9 mouse cellular contexts compared by ENCODE assay signal in the genomic region with DNA sequence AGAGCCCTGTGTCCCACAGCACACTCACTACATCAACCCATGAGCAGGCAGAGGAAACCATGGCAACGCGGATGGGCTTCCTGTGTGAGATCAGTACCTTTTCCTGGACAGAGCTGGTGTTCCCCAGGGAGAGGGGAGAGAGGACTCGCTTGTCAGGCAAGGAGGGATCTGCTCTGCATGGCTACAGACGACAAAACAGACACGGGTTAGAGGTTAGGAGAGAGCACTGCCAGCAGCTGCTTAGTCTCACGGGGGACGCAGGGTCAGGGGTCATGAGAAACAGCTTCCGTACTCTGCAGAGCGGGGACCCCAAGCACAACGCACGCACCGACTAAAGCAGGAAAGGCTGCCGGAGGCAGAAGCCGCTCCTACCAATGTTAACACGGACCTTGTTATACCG.
A peak's percentile ranks its signal among the peaks of the same experiment; 100 is the strongest.
DNase-seq lines count a peak whose midpoint lies in the region; ATAC-seq lines count a peak whose summit lies in the region.
"Had no signal": no experiment of that assay in that cellular context is flagged by ENCODE, and none has a peak within 500 bp of the region (broad histone marks: within the 10 kb centered on the region; RNA-seq: fewer than 3 reads in every experiment).

No protein-coding gene starts in this region.

- H3K4me1 ChIP-seq in heart, embryonic 12.5 days (replicated peaks), result peaks cover 21% of the 10 kb centered on the region
- peaks cover 14% of the 10 kb centered on the region for H3K4me1 ChIP-seq in kidney, embryonic 14.5 days (ENCODE audit: control insufficient read depth, insufficient read depth, low read length)
- peaks cover 3% of the 10 kb centered on the region; the same call in 1 of the 2 replicates for H3K4me1 ChIP-seq in midbrain, embryonic 12.5 days

- H3K27ac ChIP-seq in heart, embryonic 12.5 days (ENCODE audit: poor library complexity, severe bottlenecking), result no peak overlapping the region
- 0 out of 2 replicates have a peak overlapping the region, but pooled peaks have one; percentile 25 for H3K27ac ChIP-seq in kidney, embryonic 14.5 days (ENCODE audit: low read depth, low read length)
- peak overlapping the region; percentile 35; the same call in 1 of the 2 replicates for H3K27ac ChIP-seq in midbrain, embryonic 12.5 days (replicated peaks)

- H3K4me2 ChIP-seq in heart, embryonic 12.5 days, result no peak overlapping the region
- no peak overlapping the region for H3K4me2 ChIP-seq in kidney, embryonic 14.5 days (replicated peaks; ENCODE audit: low read depth, low read length)
- no peak overlapping the region for H3K4me2 ChIP-seq in midbrain, embryonic 12.5 days (replicated peaks)

- peak; percentile 73 for ATAC-seq in heart, embryonic 12.5 days (ENCODE audit: insufficient number of reproducible peaks, low FRiP score)
- peak; percentile 89 for ATAC-seq in kidney, embryonic 14.5 days (ENCODE audit: low FRiP score, low TSS enrichment)
- ATAC-seq in midbrain, embryonic 12.5 days (ENCODE audit: low FRiP score, low read depth), result peak; percentile 60; the same call in 1 of the 2 replicates
- ATAC-seq in activated CD4-positive, CD25-positive, alpha-beta regulatory T cell, adult 4 months, result no peak

- H3K4me3 ChIP-seq in heart, embryonic 12.5 days, result no peak overlapping the region
- no peak overlapping the region for H3K4me3 ChIP-seq in kidney, embryonic 14.5 days (ENCODE audit: low read length)
- no peak overlapping the region for H3K4me3 ChIP-seq in midbrain, embryonic 12.5 days
- H3K4me3 ChIP-seq: megakaryocyte, embryonic 14.5 days had no signal

- H3K27me3 ChIP-seq in heart, embryonic 12.5 days (replicated peaks), result no peaks in the 10 kb centered on the region
- no peaks in the 10 kb centered on the region for H3K27me3 ChIP-seq in kidney, embryonic 14.5 days (ENCODE audit: control insufficient read depth, insufficient read depth, low read length)
- H3K27me3 ChIP-seq in midbrain, embryonic 12.5 days, result no peaks in the 10 kb centered on the region
- H3K27me3 ChIP-seq: megakaryocyte, embryonic 14.5 days had no signal

- H3K36me3 ChIP-seq in heart, embryonic 12.5 days, result peaks cover 54% of the 10 kb centered on the region
- H3K36me3 ChIP-seq in kidney, embryonic 14.5 days (ENCODE audit: control insufficient read depth, insufficient read depth, low read length), result peaks cover 52% of the 10 kb centered on the region
- H3K36me3 ChIP-seq in midbrain, embryonic 12.5 days, result peaks cover 68% of the 10 kb centered on the region

- 58% methylated on average over 16 of the region's 16 CpGs for WGBS in heart, embryonic 12.5 days
- 16% methylated on average over 16 of the region's 16 CpGs for WGBS in kidney, embryonic 14.5 days
- WGBS in midbrain, embryonic 12.5 days, result 70% methylated on average over 16 of the region's 16 CpGs

- H3K9me3 ChIP-seq in heart, embryonic 12.5 days (replicated peaks), result 0 out of 2 replicates have a peak, but pooled peaks cover 2% of the 10 kb centered on the region
- H3K9me3 ChIP-seq in kidney, embryonic 14.5 days (ENCODE audit: control insufficient read depth, low read length), result no peaks in the 10 kb centered on the region
- H3K9me3 ChIP-seq in midbrain, embryonic 12.5 days, result no peaks in the 10 kb centered on the region
- H3K9me3 ChIP-seq: megakaryocyte, embryonic 14.5 days had no signal

- peak; percentile 32 to 56 for DNase-seq in right cerebral cortex, postnatal 10 days (ENCODE audit: low spot score in 2 of 2)
- DNase-seq in right cerebral cortex, adult 2 months (ENCODE audit: low spot score in 2 of 2), result no peak
- no peak for DNase-seq in cerebellum, adult 9-11 months
- DNase-seq in right cerebral cortex, postnatal 25 days, result no peak

- no peak overlapping the region for H3K9ac ChIP-seq in heart, embryonic 12.5 days
- H3K9ac ChIP-seq in kidney, embryonic 14.5 days (ENCODE audit: low read depth, low read length), result no peak overlapping the region
- no peak overlapping the region for H3K9ac ChIP-seq in midbrain, embryonic 12.5 days (replicated peaks)

Comparison
In these comparisons a context has a peak if more than half of its experiments do, and no peak if none do; other contexts are left out.
1. DNase-seq: peak in right cerebral cortex, postnatal 10 days (2 of 2); none in right cerebral cortex, adult 2 months (0 of 2), cerebellum, adult 9-11 months (single experiment) and right cerebral cortex, postnatal 25 days (single experiment).